Mouse (Mus musculus): ENCODE measurements at regions not wholly inside any gene's neighbourhood (a gene's known extent, or its start where the extent isn't known, plus 50 kb on each side); places are given as distances from the start of the nearest gene placed in this dataset.

DNA sequence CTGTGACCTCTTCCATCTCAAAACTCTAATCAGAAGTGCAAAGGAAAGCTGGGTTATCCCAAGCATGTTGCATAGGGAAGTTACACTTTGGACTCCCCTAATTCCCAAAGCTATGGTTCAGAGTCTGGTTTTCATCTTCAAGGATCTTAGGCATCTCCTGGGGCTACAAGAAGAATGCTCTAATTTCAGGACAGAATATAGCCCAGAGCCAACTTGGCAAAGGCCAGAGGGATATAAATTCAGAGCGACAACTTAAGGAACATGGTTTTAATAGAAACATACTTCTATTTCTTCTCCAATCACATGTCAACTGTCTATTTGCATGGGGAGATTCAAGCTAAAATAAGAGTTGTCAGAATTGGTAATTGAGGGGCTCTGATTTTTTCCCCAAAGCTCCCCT is 441.4 kb upstream of the Klf4 start:
- ATAC-seq (ENCODE audit: low read depth) (no peak), DNase-seq (no peak)
- Histone ChIP-seq H3K27me3 (no peaks in the 10 kb centered on the region), H3K36me3 (no peaks in the 10 kb centered on the region), H3K27ac (no peak overlapping the region), H3K4me3 (replicated peaks) (no peak overlapping the region), H3K4me2 (no peak overlapping the region), H3K9ac (no peak overlapping the region), H3K9me3 (replicated peaks) (no peaks in the 10 kb centered on the region), H3K4me1 (replicated peaks) (no peaks in the 10 kb centered on the region)
- WGBS (ENCODE audit: insufficient replicate concordance), result 58% methylated on average over 1 of the region's 1 CpGs

DNA sequence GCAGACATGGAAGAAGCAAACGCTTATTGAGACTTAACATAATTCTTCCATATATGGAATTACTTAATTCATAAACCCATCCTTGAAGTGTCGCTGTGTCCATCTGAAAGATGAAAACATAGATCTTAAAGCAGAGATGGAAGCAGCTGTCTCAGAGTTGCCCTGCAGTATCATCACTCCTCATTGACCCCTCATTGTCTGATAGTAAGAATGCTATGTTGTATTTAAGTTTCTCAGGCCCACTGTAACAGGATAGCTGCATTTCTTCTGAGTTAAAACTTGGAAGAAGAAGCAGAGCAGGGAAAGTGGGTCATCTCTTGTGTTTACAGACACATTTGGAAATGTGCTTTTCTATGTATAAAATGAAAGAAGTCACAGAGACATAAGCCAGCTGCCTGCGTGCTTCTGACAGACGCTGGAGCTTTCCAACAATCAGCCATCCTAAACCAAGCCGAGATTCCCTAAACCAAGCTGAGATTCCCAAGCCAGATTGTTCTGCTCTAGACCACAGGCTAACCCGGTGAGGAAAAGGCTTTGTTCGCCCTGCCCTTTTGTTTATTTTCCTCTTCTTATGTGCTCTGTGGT is 440.1 kb upstream of the Klf4 start:
- 60% methylated on average over 7 of the region's 7 CpGs for WGBS (ENCODE audit: insufficient replicate concordance)
- H3K27ac ChIP-seq, result no peak overlapping the region
- no peaks in the 10 kb centered on the region for H3K27me3 ChIP-seq
- H3K4me1 ChIP-seq (replicated peaks), result no peaks in the 10 kb centered on the region
- H3K4me3 ChIP-seq (replicated peaks), result no peak overlapping the region
- ATAC-seq (ENCODE audit: low read depth) (no peak), DNase-seq (no peak)
- no peak overlapping the region for H3K4me2 ChIP-seq
- H3K9ac ChIP-seq, result no peak overlapping the region
- H3K36me3 ChIP-seq, result no peaks in the 10 kb centered on the region
- H3K9me3 ChIP-seq (replicated peaks), result no peaks in the 10 kb centered on the region

DNA sequence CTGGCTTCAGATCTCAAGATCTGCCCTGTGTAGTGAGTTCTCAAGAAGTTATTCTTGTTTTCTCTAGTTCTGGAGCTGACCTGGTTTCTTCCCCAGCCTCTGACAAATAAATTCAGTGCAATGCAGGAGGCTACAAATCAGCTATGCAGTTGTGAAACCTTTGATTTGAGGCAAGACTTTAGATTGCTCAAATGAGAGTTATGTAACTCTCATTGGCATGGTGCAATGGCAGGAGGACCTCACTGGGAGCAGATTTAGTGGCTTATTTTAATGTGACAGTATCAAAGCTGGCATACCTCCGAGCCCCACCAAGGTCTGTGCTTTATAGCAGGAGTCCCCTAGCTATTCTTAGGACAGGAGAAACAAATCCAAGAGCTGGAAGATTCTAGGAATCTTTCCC is 427.8 kb upstream of the Klf4 start:
- DNase-seq, result no peak
- whole genome bisulfite sequencing (ENCODE audit: insufficient replicate concordance), result 32% methylated on average over 1 of the region's 1 CpGs

DNA sequence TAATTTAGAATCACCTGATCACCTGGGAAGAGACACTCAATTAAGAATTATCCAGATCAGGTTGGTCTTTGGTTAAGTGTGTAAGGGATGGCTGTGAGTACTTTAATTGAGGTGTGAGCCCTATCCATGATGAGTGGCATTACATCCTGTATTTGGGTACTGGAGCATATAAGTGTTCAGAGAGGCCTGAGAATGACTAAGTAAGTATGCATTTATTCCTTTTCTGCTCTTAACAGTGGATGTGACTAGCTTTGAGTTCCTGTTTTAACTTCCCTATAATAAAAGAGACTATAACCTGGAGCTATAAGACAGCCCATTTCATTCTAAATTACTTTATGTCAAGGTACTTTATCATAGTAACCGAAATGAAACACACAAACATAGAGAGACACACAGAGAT is 421.4 kb upstream of the Klf4 start:
- H3K4me1 ChIP-seq (replicated peaks), result no peaks in the 10 kb centered on the region
- H3K9me3 ChIP-seq (replicated peaks), result no peaks in the 10 kb centered on the region
- H3K9ac ChIP-seq, result no peak overlapping the region
- no peak overlapping the region for H3K4me3 ChIP-seq (replicated peaks)
- H3K27ac ChIP-seq, result no peak overlapping the region
- ATAC-seq (ENCODE audit: low read depth), result no peak
- 86% methylated on average over 1 of the region's 1 CpGs for WGBS (ENCODE audit: insufficient replicate concordance)
- no peaks in the 10 kb centered on the region for H3K36me3 ChIP-seq
- H3K4me2 ChIP-seq, result no peak overlapping the region
- DNase-seq, result no peak
- no peaks in the 10 kb centered on the region for H3K27me3 ChIP-seq

More for the DNA sequence above, 427.8 kb upstream of the Klf4 start:
- Histone ChIP-seq H3K27me3 (no peaks in the 10 kb centered on the region), H3K4me2 (no peak overlapping the region), H3K4me1 (replicated peaks) (no peaks in the 10 kb centered on the region), H3K27ac (no peak overlapping the region), H3K36me3 (no peaks in the 10 kb centered on the region), H3K9me3 (replicated peaks) (no peaks in the 10 kb centered on the region), H3K4me3 (replicated peaks) (no peak overlapping the region), H3K9ac (no peak overlapping the region)
- ATAC-seq (ENCODE audit: low read depth), result no peak

DNA sequence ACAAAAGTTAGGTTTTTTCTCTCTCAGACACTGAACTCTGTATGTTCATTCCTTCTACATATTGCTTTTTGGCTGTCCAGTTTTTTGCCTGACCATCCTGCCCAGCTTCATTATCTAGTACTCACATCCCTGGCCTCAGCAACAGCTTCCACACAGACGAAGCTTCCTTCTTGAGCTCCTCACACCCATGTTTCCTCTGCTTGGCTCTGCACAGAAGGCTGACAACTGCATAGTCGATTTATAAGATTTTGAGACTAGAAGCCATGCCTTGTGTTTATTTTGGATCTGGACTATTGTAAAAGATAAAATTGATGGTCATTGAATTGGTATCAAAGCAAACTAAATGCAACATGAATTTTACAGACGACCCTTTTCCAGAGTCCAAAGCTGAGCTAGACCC is 420.0 kb upstream of the Klf4 start:
- no peak for DNase-seq
- H3K4me2 ChIP-seq, result no peak overlapping the region
- no peak overlapping the region for H3K27ac ChIP-seq
- H3K4me1 ChIP-seq (replicated peaks), result no peaks in the 10 kb centered on the region
- H3K9ac ChIP-seq, result no peak overlapping the region
- WGBS (ENCODE audit: insufficient replicate concordance), result 52% methylated on average over 3 of the region's 3 CpGs
- no peaks in the 10 kb centered on the region for H3K9me3 ChIP-seq (replicated peaks)
- H3K4me3 ChIP-seq (replicated peaks), result no peak overlapping the region
- ATAC-seq (ENCODE audit: low read depth), result no peak
- no peaks in the 10 kb centered on the region for H3K36me3 ChIP-seq
- no peaks in the 10 kb centered on the region for H3K27me3 ChIP-seq

DNA sequence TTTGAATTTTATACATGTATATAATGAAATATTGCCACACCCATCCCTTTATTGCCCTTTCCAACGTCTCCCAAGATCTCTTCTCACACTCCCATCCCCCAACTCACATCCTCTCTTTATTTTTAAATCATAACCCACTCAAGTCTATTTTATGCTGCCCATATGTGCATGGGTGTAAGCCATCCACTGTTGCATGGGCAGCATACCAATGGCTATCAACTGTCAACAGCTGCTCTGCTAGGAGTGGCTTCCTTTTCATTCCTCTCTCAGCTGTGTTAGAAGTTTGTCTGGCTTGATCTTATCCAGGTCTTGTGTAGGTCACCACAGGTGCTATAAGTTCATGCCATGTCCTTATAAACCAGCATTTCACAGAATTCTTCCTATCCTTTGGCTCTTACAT is 409.2 kb upstream of the Klf4 start:
- Histone ChIP-seq H3K9me3 (replicated peaks) (no peaks in the 10 kb centered on the region), H3K4me2 (no peak overlapping the region), H3K27ac (no peak overlapping the region), H3K4me3 (replicated peaks) (no peak overlapping the region), H3K36me3 (no peaks in the 10 kb centered on the region), H3K27me3 (no peaks in the 10 kb centered on the region), H3K4me1 (replicated peaks) (no peaks in the 10 kb centered on the region), H3K9ac (no peak overlapping the region)
- ATAC-seq (ENCODE audit: low read depth), result no peak
- WGBS (ENCODE audit: insufficient replicate concordance), result 21% methylated on average over 1 of the region's 1 CpGs
- DNase-seq, result no peak

DNA sequence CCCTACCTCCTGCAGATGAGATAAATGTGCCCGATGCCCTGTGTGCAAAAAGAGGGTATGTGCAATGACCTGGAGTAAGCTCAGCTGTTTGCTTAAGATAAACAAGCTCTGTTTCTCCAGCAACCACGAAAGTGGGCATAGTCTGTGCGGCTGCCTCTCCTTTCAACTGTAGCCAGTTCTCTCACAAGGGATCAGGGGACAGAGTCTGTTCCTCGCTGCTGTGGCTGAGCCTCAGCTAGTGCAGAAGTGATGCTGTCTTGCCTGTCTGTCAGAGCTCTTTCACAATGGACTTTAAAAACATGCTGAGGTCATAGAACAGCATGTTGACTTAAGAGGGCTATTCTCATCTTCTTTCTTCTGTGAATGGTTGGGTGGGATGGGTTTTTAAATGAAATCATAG is 406.1 kb upstream of the Klf4 start:
- 52% methylated on average over 4 of the region's 4 CpGs for WGBS (ENCODE audit: insufficient replicate concordance)
- H3K4me1 ChIP-seq (replicated peaks), result no peaks in the 10 kb centered on the region
- no peak overlapping the region for H3K27ac ChIP-seq
- H3K4me3 ChIP-seq (replicated peaks), result no peak overlapping the region
- no peak for DNase-seq
- no peaks in the 10 kb centered on the region for H3K9me3 ChIP-seq (replicated peaks)
- H3K36me3 ChIP-seq, result no peaks in the 10 kb centered on the region
- no peak overlapping the region for H3K9ac ChIP-seq
- no peaks in the 10 kb centered on the region for H3K27me3 ChIP-seq
- no peak for ATAC-seq (ENCODE audit: low read depth)
- no peak overlapping the region for H3K4me2 ChIP-seq

DNA sequence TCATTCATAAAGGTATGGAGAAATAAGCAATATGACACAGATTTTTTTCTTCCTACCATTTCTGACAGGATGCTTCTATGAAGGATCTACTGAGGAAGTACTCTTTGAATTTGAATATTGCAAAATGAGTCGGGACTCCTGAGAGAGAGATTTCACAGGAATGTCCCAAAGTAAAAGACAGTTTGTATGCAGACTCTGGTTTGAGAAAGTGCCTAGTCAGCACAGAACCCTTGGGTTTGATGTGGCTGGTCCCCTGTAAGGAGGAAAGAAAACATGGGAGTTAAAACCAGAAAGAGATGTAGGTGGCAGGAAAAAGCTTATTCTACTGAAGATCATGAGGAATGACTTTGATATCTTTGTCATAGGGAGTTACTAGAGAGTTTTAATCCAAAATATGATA is 405.6 kb upstream of the Klf4 start:
- Histone ChIP-seq H3K4me3 (replicated peaks) (no peak overlapping the region), H3K27me3 (no peaks in the 10 kb centered on the region), H3K9me3 (replicated peaks) (no peaks in the 10 kb centered on the region), H3K4me2 (no peak overlapping the region), H3K36me3 (no peaks in the 10 kb centered on the region), H3K9ac (no peak overlapping the region), H3K4me1 (replicated peaks) (no peaks in the 10 kb centered on the region), H3K27ac (no peak overlapping the region)
- no peak for DNase-seq
- ATAC-seq (ENCODE audit: low read depth), result no peak
- WGBS (ENCODE audit: insufficient replicate concordance), result 47% methylated on average over 1 of the region's 1 CpGs

DNA sequence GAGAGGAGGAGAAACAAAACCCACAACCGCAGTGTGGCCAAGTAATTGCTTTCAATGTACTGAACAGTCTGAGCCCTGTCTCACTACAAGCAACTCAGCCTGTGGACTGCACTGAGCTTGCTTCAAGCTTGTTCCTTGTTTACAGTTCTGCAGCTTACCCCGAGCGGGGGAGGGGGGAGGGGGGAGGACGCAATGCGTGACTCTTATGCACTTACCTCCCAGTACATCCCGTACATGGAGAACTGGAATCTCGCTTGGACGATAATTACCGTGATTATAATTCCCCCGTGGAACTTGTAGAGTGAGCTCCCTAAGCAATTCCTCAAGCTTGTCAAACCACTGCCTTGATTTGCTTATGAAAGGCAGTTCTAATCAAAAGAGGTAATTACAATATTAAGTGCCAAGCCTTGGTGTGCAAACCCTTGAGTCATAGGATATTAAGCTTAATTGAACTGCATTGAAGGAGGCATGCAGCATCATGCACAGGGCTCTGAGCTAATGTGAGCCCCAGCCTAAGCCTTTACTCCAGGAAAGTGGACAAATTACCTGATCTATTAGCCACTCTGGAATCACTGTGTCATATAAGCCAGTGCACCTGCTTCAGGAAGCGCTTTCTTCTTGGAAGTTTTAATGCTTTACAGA is 397.0 kb upstream of the Klf4 start:
- WGBS (ENCODE audit: insufficient replicate concordance), result 58% methylated on average over 11 of the region's 11 CpGs
- H3K4me1 ChIP-seq (replicated peaks), result no peaks in the 10 kb centered on the region

DNA sequence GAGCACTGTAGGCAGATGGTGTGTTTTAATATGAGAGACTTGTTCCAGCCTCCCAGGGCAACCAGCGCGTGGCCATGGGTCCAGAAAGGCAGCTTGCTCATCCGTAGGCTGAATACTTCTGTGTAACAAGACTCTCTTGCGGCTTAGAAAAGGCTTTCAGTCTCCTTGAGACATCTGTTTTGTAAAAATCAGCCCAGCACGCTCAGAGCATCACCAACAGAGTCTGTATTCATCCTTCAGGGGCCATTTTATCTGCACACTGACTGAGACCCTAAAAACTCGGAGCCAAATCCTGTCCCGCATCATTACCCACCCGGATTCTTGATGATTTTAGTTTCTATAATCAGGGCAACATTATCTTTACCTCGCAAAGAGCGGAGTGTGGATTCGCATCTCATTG is 396.4 kb upstream of the Klf4 start:
- Histone ChIP-seq H3K9me3 (replicated peaks) (no peaks in the 10 kb centered on the region), H3K27me3 (no peaks in the 10 kb centered on the region), H3K9ac (no peak overlapping the region), H3K4me1 (replicated peaks) (no peaks in the 10 kb centered on the region), H3K36me3 (no peaks in the 10 kb centered on the region), H3K4me3 (replicated peaks) (no peak overlapping the region), H3K4me2 (no peak overlapping the region), H3K27ac (no peak overlapping the region)
- 64% methylated on average over 11 of the region's 11 CpGs for WGBS (ENCODE audit: insufficient replicate concordance)
- ATAC-seq (ENCODE audit: low read depth) (no peak), DNase-seq (no peak)

More for the DNA sequence above, 397.0 kb upstream of the Klf4 start:
- no peak overlapping the region for H3K4me3 ChIP-seq (replicated peaks)
- no peaks in the 10 kb centered on the region for H3K36me3 ChIP-seq
- no peaks in the 10 kb centered on the region for H3K9me3 ChIP-seq (replicated peaks)
- no peak overlapping the region for H3K4me2 ChIP-seq
- no peak overlapping the region for H3K9ac ChIP-seq
- no peak overlapping the region for H3K27ac ChIP-seq
- no peaks in the 10 kb centered on the region for H3K27me3 ChIP-seq
- no peak for ATAC-seq (ENCODE audit: low read depth)
- DNase-seq, result no peak

DNA sequence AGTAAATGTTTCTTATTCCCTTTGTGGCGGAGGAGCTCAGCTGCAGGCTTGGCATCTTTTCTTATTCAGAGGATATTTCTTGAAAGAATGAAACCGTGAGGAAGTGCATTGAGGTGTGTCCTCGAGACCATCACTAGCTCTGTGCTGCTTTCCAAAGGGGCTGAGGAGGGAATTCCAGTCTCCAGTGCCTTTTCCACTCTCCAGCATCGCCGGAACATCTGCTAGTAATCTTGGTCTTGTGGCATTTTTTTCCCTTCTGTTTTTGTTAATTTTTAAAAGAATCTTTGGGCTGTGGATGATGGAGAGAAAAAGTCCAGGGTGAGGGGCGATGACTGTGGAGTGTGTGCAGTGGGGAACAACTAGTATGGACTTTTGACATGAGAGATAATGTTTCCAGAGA is 395.9 kb upstream of the Klf4 start:
- no peak overlapping the region for H3K9ac ChIP-seq
- no peak overlapping the region for H3K27ac ChIP-seq
- DNase-seq (no peak), ATAC-seq (ENCODE audit: low read depth) (no peak)
- no peak overlapping the region for H3K4me2 ChIP-seq
- no peaks in the 10 kb centered on the region for H3K36me3 ChIP-seq
- no peaks in the 10 kb centered on the region for H3K4me1 ChIP-seq (replicated peaks)
- WGBS (ENCODE audit: insufficient replicate concordance), result 60% methylated on average over 6 of the region's 6 CpGs
- no peaks in the 10 kb centered on the region for H3K27me3 ChIP-seq
- H3K9me3 ChIP-seq (replicated peaks), result no peaks in the 10 kb centered on the region
- no peak overlapping the region for H3K4me3 ChIP-seq (replicated peaks)

DNA sequence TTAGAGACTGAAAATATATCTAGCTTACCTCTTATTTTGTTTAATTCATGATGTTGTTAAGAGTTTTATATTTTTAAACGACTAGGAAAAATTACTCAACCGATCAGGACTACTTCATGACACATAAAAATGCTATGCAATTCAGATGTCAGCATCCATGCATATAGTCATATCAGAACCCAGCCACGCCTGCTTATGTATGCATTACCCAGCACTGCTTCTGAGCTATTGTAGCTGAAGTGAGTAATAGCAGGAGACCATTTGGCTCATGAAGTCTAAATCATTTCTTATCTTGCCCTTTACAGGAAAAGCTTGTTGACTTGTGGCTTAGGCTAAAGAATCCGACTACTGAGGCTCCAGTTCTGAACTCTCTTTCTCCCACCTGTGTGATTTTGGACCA is 395.1 kb upstream of the Klf4 start:
- Histone ChIP-seq H3K4me2 (no peak overlapping the region), H3K9ac (no peak overlapping the region), H3K9me3 (replicated peaks) (no peaks in the 10 kb centered on the region), H3K27me3 (no peaks in the 10 kb centered on the region), H3K4me1 (replicated peaks) (no peaks in the 10 kb centered on the region), H3K4me3 (replicated peaks) (no peak overlapping the region), H3K27ac (no peak overlapping the region), H3K36me3 (no peaks in the 10 kb centered on the region)
- ATAC-seq (ENCODE audit: low read depth) (no peak), DNase-seq (no peak)
- WGBS (ENCODE audit: insufficient replicate concordance), result 45% methylated on average over 4 of the region's 4 CpGs
